Mouse (Mus musculus) adrenal gland, postnatal 4 days (tissue): ENCODE data around the gene Cmss1. TPM values are rescaled to one million over a fixed set of nuclear protein-coding genes. Genes with fewer than 3 reads are reported as not detected.

Experiments used
- DNase-seq, 2 experiments: peaks; one replicate each; pipeline ENCODE4 v3.0.0; 2021 to 2022; ENCODE audit warnings: low spot score in 2 of 2, mixed read lengths in 2 of 2
- total RNA-seq, 2 experiments: library from RNA; stranded (reverse); gene quantifications; 2 replicates each; pipeline ENCODE4 v1.2.3; 2021

The Cmss1 gene
- total RNA-seq, 2 experiments from 2014 or later: 22.8 to 24.4 TPM

- no peak for DNase-seq
Observed at GRCm38 (mm10) chr16:57433671-57434070, 173.0 kb downstream of the Cmss1 start.

- DNase-seq: no peak
Observed at GRCm38 (mm10) chr16:57433173-57433572, 173.5 kb downstream of the Cmss1 start.

- DNase-seq: no peak
Observed at GRCm38 (mm10) chr16:57431294-57431693, 175.4 kb downstream of the Cmss1 start.

GRCm38 (mm10) chr16:57428977-57429376 lies 177.7 kb downstream of the Cmss1 start:
- DNase-seq: no peak

GRCm38 (mm10) chr16:57427516-57428285 lies 179.0 kb downstream of the Cmss1 start:
- DNase-seq: no peak

GRCm38 (mm10) chr16:57426680-57427079 lies 180.0 kb downstream of the Cmss1 start:
- no peak for DNase-seq

- no peak for DNase-seq
Observed at GRCm38 (mm10) chr16:57423001-57423800, 183.5 kb downstream of the Cmss1 start.

- no peak for DNase-seq
Observed at GRCm38 (mm10) chr16:57421680-57422417, 184.8 kb downstream of the Cmss1 start.

GRCm38 (mm10) chr16:57420773-57421556 lies 185.7 kb downstream of the Cmss1 start:
- DNase-seq: no peak

GRCm38 (mm10) chr16:57419881-57420280 lies 186.8 kb downstream of the Cmss1 start:
- no peak for DNase-seq

GRCm38 (mm10) chr16:57419332-57419731 lies 187.3 kb downstream of the Cmss1 start:
- DNase-seq: no peak

- no peak for DNase-seq
Observed at GRCm38 (mm10) chr16:57417955-57418354, 188.7 kb downstream of the Cmss1 start.

- no peak for DNase-seq
Observed at GRCm38 (mm10) chr16:57417017-57417416, 189.6 kb downstream of the Cmss1 start.

- DNase-seq: no peak
Observed at GRCm38 (mm10) chr16:57416049-57416448, 190.6 kb downstream of the Cmss1 start.

GRCm38 (mm10) chr16:57412766-57413165 lies 193.9 kb downstream of the Cmss1 start:
- DNase-seq: no peak

- no peak for DNase-seq
Observed at GRCm38 (mm10) chr16:57403825-57404224, 202.8 kb downstream of the Cmss1 start.

- DNase-seq: no peak
Observed at GRCm38 (mm10) chr16:57402910-57403309, 203.8 kb downstream of the Cmss1 start.

GRCm38 (mm10) chr16:57401702-57402101 lies 205.0 kb downstream of the Cmss1 start:
- no peak for DNase-seq

GRCm38 (mm10) chr16:57399566-57399965 lies 207.1 kb downstream of the Cmss1 start:
- no peak for DNase-seq

- DNase-seq: peak in 1 of 2 experiments; percentile 64
Observed at GRCm38 (mm10) chr16:57398387-57399214, 208.1 kb downstream of the Cmss1 start.
